Mouse (Mus musculus) testis, adult 2 months (tissue): ENCODE measurements around the gene Sgf29. TPM values are rescaled to one million over a fixed set of nuclear protein-coding genes. Genes with fewer than 3 reads are reported as not detected.

Experiments used
- H3K27ac ChIP-seq: fragments of 200-500 bp; 2 replicates; pipeline ENCODE4 v1.5.1; 2012; ENCODE audit warnings: low read depth, low read length; ENCODE audit not compliant: control insufficient read depth, insufficient read depth
- H3K27me3 ChIP-seq: fragments of 200-500 bp; 2 replicates; pipeline ENCODE4 v1.6.1; 2012; ENCODE audit warnings: mild to moderate bottlenecking, low read length, moderate library complexity; ENCODE audit not compliant: control insufficient read depth, insufficient read depth
- H3K36me3 ChIP-seq: fragments of 200-500 bp; 2 replicates; pipeline ENCODE4 v1.6.1; 2012; ENCODE audit warnings: mild to moderate bottlenecking, low read length; ENCODE audit not compliant: control insufficient read depth, insufficient read depth
- H3K4me1 ChIP-seq: fragments of 200-500 bp; 2 replicates; pipeline ENCODE4 v1.6.1; 2012; ENCODE audit warnings: low read length; ENCODE audit not compliant: control insufficient read depth, insufficient read depth
- H3K4me3 ChIP-seq: fragments of 200-500 bp; 2 replicates; pipeline ENCODE4 v1.5.1; 2012; ENCODE audit warnings: low read depth, mild to moderate bottlenecking, low read length, moderate library complexity, mixed read lengths; ENCODE audit not compliant: control insufficient read depth
- CTCF ChIP-seq: fragments of 200-500 bp; IDR thresholded peaks from 2 replicates; pipeline ENCODE4 v1.5.1; 2012; ENCODE audit warnings: low read depth, mild to moderate bottlenecking, inconsistent platforms, low read length, moderate library complexity; ENCODE audit not compliant: control insufficient read depth, insufficient read depth, insufficient replicate concordance
- POLR2A ChIP-seq: fragments of 200-500 bp; IDR thresholded peaks from 2 replicates; pipeline ENCODE4 v1.6.1; 2012; ENCODE audit warnings: low read depth, mild to moderate bottlenecking, inconsistent platforms, low read length, moderate library complexity; ENCODE audit not compliant: control insufficient read depth
- polyA plus RNA-seq: library from polyadenylated mRNA; depleted of rRNA; stranded (reverse); fragments of >200 nt; gene quantifications from 2 replicates; pipeline ENCODE4 v1.2.3, GENCODE M21; 2012

The Sgf29 gene
- polyA plus RNA-seq, 1 experiment, result 405 TPM

DNA sequence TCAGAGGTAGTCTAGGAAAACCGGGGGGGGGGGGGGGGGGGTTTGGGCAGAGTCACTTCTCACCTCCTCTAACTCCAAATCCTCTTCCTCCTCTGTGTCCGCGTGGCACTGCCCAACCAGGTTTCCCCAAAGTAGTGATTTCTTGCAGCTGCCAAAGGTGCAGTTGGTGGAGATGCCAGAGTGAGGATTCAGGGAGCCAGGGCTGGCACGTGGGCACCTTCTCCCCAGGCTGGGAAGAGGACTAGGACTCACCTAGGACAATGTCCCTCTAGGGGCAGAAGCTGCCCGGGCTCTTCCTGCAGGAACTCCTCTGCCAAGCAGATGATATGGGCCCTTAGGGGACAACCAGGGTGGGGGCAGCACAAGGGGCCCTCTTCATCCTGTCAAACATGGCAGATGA is 42.6 kb downstream of the Sgf29 start:
- TF ChIP-seq POLR2A (no peak), CTCF (no peak)
- no peaks in the 10 kb centered on the region for H3K27me3 ChIP-seq

GRCm38 (mm10) chr7:126692426-126692825 is 43.3 kb downstream of the Sgf29 start:
- TF ChIP-seq CTCF, result no peak
- TF ChIP-seq POLR2A, result no peak; the same call in 1 of the 2 replicates
- no peak overlapping the region for H3K27ac ChIP-seq
- H3K4me3 ChIP-seq, result no peak overlapping the region; the same call in 1 of the 2 replicates

More for the DNA sequence above, 42.6 kb downstream of the Sgf29 start:
- Histone ChIP-seq H3K36me3 (no peaks in the 10 kb centered on the region), H3K4me3 (no peak overlapping the region), H3K4me1 (peaks cover 17% of the 10 kb centered on the region), H3K27ac (no peak overlapping the region)

GRCm38 (mm10) chr7:126693256-126693655 is 44.1 kb downstream of the Sgf29 start:
- no peaks in the 10 kb centered on the region for H3K27me3 ChIP-seq
- H3K36me3 ChIP-seq, result no peaks in the 10 kb centered on the region
- peak; percentile 67; the same call in 1 of the 2 replicates for TF ChIP-seq CTCF
- no peak for TF ChIP-seq POLR2A
- no peak overlapping the region for H3K27ac ChIP-seq
- H3K4me1 ChIP-seq, result peaks cover 17% of the 10 kb centered on the region
- no peak overlapping the region for H3K4me3 ChIP-seq

More at GRCm38 (mm10) chr7:126692426-126692825, 43.3 kb downstream of the Sgf29 start:
- Histone ChIP-seq H3K36me3 (no peaks in the 10 kb centered on the region), H3K27me3 (no peaks in the 10 kb centered on the region), H3K4me1 (peaks cover 17% of the 10 kb centered on the region)

DNA sequence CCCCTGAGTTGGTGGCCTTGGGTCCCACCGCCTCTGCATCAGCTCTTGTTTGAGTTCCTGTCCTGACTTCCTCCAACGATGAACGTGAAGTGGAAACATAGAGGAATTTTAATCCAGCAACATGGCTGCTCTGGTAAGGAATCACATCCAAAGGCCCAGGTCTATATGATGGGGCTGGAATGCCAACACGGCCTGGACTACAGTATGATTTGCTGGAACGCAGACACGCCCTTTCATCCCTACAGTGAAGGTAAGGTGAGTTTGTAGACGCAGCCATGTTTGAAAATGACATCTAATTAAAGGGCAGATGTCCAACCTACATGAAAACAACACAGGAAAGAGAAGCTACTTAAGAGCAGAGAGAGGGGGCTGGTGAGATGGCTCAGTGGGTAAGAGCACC is 44.7 kb downstream of the Sgf29 start:
- TF ChIP-seq POLR2A (no peak), CTCF (no peak)
- no peak overlapping the region for H3K4me3 ChIP-seq
- H3K27me3 ChIP-seq, result no peaks in the 10 kb centered on the region
- no peak overlapping the region for H3K27ac ChIP-seq
- peaks cover 17% of the 10 kb centered on the region for H3K4me1 ChIP-seq
- H3K36me3 ChIP-seq, result no peaks in the 10 kb centered on the region

DNA sequence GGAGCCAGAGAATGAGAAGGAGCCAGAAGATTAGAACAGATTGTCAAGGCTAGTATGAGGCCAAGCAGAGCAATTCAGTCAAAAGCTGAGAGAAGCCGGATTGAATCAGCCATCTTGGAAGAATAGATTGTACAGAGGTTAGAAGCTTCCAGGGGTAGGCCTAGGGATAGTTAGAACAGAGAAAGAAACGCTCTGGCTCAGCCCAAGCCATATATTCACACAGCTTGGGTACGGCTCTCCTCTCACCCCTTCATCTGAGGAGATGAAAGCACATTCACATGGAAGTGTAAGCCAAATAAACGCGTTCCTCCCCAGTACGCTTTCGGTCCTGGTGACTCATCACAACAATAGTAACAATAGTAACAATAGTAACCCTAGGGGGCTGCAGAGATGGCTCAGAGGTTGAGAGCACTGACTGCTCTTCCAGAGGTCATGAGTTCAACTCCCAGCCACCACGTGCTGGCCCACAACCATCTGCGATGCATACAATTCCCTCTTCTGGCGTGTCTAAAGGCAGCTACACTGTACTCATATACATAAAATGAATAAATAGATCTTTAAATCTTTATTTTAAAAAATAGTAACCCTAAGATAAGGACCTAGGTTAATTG is 45.4 kb downstream of the Sgf29 start:
- Histone ChIP-seq H3K36me3 (no peaks in the 10 kb centered on the region), H3K27me3 (no peaks in the 10 kb centered on the region), H3K4me3 (no peak overlapping the region), H3K4me1 (peaks cover 17% of the 10 kb centered on the region), H3K27ac (no peak overlapping the region)
- TF ChIP-seq POLR2A (no peak), CTCF (no peak)

GRCm38 (mm10) chr7:126695210-126695611 is 46.1 kb downstream of the Sgf29 start, which contains the start of gene Bola2:
Gene Bola2, plus strand, starts transcription at chr7:126695401.
- no peaks in the 10 kb centered on the region for H3K36me3 ChIP-seq

DNA sequence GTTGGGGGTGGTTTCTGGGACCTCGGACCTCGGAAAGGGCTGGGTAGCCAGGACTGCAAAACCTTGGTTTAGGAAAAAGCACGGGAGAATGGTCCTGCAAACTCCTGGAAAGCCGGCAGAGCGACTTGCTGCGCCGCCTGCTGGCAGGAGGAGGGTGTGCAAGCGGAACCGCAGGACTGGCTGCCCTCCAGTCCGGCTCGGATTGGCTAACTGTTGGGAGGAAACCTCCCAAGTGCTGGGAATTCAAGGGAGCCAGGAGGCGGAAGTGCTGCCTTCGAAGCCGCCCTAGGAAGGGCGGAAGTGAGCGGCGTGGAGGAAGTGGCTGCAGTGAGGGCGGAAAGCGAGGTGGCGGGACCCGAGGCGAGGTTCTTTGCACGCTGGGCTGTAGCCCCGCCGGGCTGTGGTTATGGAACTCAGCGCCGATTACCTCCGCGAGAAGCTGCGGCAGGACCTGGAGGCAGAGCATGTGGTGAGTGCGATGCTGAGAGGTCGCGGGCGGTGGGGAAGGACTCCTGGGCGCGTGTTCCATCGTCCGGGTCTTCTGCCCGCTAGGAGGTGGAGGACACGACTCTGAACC is 46.6 kb downstream of the Sgf29 start, which contains the start of gene Slx1b:
Gene Slx1b, minus strand, starts transcription at position 154 of the 577 bp plus-strand sequence.
- Histone ChIP-seq H3K4me1 (peaks cover 17% of the 10 kb centered on the region), H3K36me3 (no peaks in the 10 kb centered on the region), H3K4me3 (peak within 1 kb of the TSS; percentile 98), H3K27me3 (no peaks in the 10 kb centered on the region), H3K27ac (peak within 1 kb of the TSS; percentile 86)
- TF ChIP-seq CTCF (peak; percentile 94), POLR2A (peak; percentile 46; the same call in 1 of the 2 replicates)

More at GRCm38 (mm10) chr7:126695210-126695611, 46.1 kb downstream of the Sgf29 start, which contains the start of gene Bola2:
- Histone ChIP-seq H3K27me3 (no peaks in the 10 kb centered on the region), H3K27ac (peak within 1 kb of the TSS; percentile 86), H3K4me3 (peak within 1 kb of the TSS; percentile 98), H3K4me1 (peaks cover 17% of the 10 kb centered on the region)
- no peak for TF ChIP-seq CTCF
- TF ChIP-seq POLR2A, result 0 out of 2 replicates have a peak, but pooled peaks have one; percentile 52

DNA sequence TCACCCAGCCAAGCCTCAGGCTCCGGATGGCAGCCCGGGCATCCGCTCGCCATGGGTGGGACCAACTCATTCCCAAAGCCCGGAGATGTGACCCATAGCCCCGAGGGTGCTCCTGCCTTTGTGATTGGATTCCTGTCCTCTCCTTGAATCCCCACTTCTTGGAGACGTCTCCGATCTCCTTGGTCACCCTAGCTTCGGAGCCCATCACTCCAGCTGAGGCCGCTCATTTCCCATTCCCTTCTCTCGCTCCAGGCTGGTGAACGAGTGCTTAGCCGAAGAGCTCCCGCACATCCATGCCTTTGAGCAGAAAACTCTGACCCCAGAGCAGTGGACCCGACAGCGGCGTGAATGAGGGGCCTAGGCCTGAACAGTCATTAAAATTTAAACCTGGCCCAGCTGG is 47.2 kb downstream of the Sgf29 start:
- 0 out of 2 replicates have a peak overlapping the region, but pooled peaks have one; percentile 46 for H3K27ac ChIP-seq
- peaks cover 17% of the 10 kb centered on the region for H3K4me1 ChIP-seq
- no peaks in the 10 kb centered on the region for H3K36me3 ChIP-seq
- H3K27me3 ChIP-seq, result no peaks in the 10 kb centered on the region
- H3K4me3 ChIP-seq, result peak overlapping the region; percentile 98
- no peak for TF ChIP-seq POLR2A
